Mouse (Mus musculus): Measurements from ENCODE around the gene Gprc5a. TPM values are rescaled to one million over a fixed set of nuclear protein-coding genes. Genes with fewer than 3 reads are reported as not detected.
A peak's percentile ranks its signal among the peaks of the same experiment; 100 is the strongest.

Gene Gprc5a
- total RNA-seq, 4 experiments from 2014 or later, result 0.21 TPM; not detected in 3

DNA sequence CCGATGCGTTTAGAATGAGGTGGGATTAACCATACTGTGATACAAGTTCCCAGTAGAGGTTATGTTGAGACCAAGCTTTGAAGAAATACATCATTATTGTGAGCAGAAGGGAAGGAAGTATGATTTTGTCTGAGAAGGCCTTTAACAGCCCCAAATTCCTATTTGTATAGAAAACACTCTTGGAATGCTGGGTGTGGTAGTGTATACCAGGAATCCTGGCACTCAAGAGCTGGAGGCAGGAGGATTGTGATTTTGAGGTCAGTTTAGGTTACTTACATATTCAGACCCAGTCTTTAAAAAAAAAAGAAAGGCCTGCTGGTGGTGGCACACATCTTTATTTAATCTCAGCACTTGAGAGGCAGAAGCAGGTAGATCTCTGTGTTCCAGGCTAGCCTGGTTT lies 4.9 kb downstream of the Gprc5a start:
- no peak for DNase-seq (ENCODE audit: low spot score in 2 of 2)

DNA sequence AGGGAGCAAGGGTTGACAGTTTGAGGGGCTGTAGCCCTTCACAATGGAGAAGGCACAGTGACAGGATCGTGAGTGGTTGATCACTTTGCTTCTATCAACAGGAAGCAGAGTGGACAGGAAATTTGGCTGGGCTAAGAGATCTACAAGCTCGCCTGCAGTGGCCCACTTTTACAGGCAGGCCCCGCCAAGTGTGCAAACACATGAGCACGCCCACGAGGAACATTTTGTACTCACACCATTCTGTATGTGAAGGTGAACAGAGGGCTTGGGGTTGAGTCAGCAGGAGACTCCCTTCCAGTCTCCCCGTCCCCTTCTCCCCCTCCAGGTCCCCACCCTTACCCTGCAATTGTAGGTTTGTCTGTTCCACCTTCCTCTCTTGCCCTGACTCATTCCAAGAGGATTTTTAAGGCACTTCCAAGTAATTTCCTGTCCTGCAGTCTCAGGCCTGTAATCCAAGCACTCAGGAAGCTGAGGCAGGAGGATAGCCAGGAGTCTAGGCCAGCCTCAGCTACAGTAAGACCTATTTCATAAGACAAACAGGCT lies 9.0 kb downstream of the Gprc5a start:
- DNase-seq (ENCODE audit: low spot score in 2 of 2), result no peak

DNA sequence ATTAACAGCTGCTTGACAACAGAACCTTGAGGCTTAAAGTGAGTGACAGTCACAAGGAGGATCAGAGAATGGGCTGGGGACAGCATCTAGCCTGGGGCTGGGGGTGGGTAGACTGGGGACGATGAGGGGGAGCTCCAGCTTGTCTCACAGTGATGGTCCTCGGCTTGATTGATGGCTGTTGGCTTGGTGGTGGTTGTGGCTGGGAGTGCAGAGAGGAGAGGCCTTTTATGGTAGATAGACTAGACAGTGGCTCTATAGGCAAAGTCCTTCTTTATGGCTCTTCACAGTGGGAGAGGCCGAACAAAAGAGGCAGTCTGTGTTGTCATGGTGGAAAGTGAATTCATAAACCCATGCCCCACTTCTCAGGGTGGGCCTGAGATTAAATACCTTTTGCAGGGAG lies 10.8 kb downstream of the Gprc5a start:
- no peak for DNase-seq (ENCODE audit: low spot score in 2 of 2)

DNA sequence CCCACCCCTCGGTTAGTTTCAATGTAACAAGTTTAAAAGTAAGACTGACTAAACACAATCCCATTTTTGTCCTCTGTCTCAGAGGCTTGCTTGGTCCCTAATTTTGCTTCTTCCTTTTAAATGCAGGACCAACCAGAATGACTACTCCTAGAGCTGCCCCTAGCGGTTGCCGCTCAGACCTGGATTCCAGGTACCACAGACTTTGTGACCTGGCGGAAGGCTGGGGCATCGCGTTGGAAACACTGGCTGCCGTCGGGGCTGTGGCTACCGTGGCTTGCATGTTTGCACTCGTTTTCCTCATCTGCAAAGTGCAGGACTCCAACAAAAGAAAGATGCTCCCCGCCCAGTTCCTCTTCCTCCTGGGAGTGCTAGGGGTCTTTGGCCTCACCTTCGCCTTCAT lies 13.0 kb downstream of the Gprc5a start:
- DNase-seq (ENCODE audit: low spot score in 2 of 2), result no peak

DNA sequence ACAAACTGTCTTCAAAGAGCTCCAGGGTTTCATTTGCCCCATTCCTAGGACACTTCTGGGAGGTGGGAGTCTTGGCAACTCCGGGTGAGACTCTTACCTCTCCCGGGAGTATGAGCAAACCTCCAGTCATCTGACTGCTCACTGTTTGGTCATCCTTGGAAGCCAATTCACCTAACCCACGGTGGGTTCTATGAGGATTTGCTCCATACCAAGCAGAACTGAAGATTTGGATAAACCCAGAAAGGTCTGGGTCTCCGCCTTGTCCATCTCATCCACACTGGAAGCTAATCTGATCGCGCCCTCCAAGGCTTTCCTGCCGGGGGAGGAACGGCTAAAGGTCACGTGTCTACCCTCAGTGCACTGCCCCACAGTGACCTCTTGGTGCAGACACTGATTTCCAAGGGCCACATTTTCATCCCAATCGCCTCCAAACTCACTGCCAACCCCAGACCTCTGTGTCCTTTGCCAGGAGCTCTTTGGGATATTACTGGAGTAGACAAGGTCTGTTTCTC lies 18.6 kb downstream of the Gprc5a start:
- DNase-seq (ENCODE audit: low spot score in 2 of 2), result no peak

DNA sequence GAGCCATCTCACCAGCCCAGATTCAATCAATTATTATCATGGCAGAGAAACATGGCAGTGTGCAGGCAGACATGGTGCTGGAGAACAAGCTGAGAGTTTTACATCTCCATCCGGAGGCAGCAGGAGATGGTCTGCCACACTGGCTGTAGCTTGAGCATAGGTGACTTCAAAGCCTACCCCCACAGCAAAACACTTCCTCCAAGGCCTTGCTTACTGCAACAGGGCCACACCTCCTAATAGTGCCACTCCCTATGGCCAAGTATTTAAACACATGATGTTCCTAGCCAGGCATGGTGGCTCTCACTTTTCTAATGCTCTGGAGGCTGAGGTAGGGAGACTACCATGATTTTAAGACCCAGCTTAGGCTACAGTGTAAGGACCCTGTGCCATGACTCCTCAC lies 20.3 kb downstream of the Gprc5a start:
- DNase-seq (ENCODE audit: low spot score in 2 of 2), result no peak

DNA sequence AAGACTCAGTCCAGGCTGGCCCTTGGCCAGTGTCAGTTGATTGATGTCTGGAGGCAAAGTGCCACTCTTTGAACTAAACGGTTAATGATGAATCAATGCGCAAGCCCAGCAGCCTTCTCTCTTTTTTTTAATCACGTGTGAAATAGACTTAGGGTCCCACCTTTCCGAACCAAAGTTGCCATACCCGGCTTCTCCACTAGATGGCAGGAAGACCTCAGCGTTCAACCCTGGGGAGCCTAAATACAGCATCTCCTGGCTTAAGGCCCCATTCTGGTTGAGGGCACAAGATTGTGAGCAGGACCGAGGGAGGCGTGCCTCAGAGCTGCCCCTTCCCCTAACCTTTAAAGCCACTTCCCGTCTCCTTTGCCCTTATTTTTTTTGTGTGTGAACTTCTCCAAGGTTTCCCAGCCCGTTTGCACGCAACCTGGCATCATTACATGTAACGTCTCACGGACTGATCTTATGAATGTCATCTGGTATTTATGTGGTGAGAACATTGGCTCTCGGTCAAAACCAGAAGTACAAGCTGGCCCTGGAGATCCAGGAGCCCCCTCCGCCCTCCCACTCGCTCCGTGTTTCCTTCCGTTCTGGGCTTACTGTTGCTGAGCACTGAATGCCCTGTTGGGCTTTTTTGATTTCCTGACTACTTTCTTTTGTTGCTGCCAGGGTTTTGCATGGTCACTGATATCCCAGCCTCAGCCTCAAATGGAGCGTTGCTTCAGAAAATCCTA lies 22.4 kb downstream of the Gprc5a start:
- DNase-seq (ENCODE audit: low spot score in 2 of 2), result peak; percentile 67 to 86

DNA sequence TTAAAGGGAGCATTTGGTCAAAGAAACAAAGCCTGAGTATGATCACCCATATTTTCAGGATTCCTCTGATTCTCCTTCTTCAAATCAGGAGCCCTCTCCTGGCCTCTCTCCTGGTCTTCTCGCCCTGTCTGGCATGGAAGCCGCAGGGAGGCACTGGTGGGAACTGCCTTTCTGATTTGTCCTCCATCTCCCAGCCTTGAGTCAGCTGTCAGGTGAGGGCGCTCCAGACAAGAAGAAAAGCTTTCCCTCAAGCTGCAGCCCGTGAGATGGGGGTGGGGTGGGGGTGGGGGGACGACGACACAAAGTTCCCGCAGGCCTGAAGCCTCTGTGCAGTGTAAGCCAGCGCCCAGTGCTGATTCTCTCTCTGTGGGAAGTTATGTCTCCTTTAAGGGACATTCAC lies 24.3 kb downstream of the Gprc5a start:
- DNase-seq (ENCODE audit: low spot score in 2 of 2), result peak in 1 of 2 experiments; percentile 41

DNA sequence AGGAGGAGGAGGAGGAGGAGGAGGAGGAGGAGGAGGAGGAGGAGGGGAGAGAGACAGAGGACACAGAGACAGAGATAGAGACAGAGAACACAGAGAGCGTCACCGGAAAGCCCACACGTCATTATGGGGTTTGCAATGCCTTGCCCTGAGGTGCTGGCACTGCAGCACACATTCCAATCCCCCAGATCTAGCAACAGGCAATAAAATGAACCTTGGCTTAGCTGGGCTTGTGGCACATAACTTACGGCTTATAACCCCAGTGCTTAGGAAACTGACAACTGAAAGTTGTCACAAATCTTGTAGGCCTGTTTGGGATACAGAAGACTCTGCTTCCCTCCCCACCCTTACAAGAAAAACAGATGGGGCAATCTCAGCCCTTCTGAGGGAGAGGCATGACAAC lies 25.2 kb downstream of the Gprc5a start:
- no peak for DNase-seq (ENCODE audit: low spot score in 2 of 2)

DNA sequence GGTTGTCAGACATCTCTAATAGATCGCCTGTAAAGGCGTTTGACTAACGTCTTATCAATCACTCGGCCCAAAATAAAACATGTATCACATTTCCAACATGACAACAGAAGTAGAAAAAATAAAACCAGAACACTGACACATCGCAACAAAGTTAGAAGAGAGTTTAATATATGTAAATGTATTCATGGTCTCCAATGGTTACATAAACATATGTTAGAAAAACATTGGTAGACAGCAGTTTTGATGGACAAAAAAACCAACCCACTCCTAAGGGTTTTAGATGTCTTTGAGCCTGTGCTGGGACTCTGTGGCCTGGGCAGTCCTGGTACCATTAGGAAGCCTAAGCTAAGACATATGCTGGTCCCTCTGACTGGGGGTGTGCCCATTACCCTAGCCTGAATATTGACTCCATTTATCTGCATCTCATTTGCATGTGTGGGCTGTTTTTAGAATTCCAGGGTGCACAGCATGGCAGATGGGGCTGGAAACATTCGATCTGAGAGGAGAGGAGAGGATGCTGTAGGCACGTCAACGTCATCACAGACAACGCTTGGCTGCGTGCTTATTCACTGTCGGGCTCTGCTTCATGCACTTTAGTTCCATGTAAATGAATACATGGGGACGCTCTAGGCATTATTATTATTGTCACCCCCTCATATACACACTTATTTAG lies 27.5 kb downstream of the Gprc5a start:
- peak; percentile 67 to 73 for DNase-seq (ENCODE audit: low spot score in 2 of 2)

DNA sequence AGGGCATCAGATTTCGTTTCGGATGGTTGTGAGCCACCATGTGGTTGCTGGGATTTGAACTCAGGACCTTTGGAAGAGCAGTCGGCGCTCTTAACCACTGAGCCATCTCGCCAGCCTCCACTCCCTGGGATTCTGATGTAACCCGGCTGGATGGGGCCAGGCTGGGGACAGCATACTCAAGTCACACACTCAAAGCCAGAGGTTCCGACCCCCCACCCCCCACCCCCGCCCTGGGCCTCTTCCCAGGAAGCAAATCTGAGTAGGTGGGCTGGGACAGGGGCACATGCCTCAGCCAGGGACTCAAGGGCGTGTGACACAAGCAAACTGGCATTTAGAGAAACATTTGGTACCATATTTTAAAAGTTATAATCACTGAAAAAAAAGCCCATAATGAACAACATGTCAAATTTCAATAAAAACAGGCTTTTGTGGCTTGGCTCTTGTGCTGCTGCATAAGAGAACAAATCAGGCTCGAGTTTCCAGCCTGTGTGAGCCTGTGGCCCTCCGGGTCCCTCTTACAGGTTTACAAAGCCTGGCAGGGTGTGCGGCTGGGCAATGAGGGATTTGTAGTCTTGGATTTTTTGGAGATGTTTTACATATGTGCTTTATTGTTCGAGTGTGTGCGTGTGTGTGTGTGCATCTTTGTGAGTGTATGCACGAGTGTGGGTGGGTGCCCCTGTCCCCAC lies 35.5 kb downstream of the Gprc5a start:
- no peak for DNase-seq (ENCODE audit: low spot score in 2 of 2)

DNA sequence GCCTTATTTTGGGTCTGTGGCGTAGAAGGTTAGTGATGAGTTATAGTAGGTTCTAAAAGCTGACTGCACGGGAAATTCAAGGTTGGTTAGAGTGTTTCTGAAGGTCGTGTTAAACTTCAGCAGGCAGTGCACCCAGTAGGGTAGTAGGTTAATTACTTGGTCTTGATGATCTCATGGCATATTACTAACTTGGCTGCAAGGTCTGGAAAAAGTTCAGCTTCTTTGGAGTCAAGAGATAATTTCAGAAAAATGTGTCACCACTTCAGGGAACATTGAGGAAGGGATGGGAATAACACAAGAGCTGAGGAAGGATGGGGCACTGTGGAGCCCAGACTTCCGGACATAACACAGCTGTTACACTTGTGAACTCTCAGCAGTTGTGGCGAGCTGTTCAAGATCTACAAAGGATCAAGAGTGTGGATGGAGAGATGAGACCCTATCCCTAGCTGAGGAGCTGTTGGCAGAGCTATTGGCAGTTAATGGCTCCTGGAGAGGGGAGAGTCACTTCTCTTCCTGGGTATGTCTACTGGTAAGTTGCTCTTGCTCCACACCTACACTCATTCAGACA lies 37.4 kb downstream of the Gprc5a start:
- no peak for DNase-seq (ENCODE audit: low spot score in 2 of 2)

DNA sequence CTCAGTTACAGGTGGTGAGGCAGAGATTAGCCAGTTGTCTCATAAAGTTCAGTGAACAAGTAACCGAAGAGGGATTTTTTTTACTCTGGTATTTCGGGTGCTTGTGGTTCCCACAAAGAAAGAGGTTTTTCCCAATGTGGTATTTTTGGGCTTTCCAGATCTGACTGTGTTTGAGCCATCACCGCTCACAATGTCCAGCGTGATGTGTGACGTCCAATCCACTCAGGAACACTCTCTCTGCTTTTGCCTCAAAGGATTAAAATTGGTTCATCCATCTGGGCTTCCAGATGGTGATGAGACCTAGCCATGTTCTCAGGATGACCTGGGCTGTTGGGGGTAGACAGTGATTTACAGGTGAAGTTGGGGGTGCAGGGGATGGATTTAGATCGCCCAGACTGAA lies 41.6 kb downstream of the Gprc5a start:
- no peak for DNase-seq (ENCODE audit: low spot score in 2 of 2)

DNA sequence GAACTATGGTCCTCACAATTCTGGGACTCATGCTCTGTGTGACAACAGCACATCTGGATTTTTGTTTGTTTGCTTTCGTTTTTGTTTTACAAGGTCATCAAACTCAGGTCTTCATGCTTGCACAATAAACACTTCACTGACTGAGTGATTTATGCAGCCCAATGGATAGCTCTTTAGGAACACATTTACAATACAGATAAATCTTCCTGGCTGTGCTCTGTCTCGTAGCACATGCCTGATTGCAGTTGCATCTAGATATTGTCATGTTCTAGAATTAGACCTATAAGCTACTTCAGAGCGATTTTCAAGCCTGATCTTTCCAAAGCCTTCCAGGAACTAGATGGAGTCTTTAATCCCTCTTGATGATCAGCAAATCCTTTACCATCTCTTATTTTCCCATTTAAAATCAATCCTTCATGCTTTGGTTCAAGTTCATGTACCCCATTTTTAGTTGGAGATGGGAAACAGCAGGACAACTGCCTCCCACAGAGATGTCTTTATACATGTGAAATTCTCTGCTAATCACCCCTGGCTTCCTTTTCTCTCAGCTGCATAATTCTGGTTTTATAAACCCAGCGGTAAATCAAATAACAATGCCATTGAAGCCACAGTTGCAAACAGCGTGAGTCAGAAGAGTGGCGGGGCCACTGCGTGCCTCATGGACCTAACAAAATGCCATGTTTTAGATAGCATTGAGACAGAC lies 47.1 kb downstream of the Gprc5a start:
- no peak for DNase-seq (ENCODE audit: low spot score in 2 of 2)

DNA sequence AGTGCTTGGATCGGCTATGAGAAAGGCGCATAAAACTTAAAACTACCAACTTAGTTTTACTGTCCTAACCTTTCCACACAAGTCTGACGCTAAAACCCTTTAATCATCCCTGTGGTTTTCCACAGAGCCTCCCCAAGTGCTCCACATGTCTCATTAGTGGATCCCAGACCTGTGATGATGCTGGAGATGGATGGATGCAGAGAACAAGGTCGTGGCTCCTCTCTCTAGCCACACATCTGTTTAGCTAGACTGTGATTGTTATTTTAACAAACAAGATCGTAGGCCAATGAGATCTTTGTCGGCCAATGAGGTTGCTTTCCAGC lies 47.6 kb downstream of the Gprc5a start:
- DNase-seq (ENCODE audit: low spot score in 2 of 2), result no peak

DNA sequence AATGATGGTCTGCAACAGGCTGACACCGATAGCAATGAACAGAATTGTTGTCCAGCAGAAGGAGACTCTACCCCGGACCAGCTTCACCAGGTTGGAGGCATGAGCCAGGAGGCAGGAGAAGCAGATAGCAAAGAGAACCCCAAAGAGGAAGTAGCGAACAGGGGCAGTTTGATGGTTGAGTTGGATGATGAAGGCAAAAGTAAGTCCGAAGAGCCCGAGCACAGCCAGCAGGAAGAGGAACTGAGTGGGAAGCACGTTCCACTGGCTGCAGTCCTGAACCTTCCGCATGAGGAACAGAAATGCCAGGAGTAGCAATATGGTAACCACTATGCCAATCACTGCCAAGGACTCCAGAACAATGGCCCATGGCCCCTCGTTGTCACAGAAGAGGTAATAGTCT lies 51.0 kb downstream of the Gprc5a start:
- no peak for DNase-seq (ENCODE audit: low spot score in 2 of 2)

DNA sequence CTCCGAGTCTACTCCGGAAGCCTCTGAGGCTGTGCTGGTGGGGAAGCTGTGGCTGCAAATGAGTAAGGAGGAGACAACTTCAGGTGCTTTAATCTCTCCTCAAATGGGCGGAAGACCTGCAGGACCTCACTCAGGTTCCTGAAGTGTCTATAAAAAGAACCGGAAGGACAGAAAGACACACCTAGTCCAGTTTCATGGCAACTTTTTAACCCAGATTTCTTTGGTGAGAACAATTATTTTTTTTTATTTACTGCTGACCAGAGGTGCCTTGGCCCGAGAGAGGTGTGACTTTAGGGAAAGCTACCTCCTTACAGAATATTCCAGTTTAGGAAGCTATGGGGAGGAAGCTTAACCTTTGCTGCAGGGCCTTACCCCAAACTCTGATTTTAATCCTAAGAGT lies 52.7 kb downstream of the Gprc5a start, which contains the start of gene Gprc5d:
Gene Gprc5d, minus strand, starts transcription at position 101 of the 400 bp plus-strand sequence.
- DNase-seq (ENCODE audit: low spot score in 2 of 2), result no peak

DNA sequence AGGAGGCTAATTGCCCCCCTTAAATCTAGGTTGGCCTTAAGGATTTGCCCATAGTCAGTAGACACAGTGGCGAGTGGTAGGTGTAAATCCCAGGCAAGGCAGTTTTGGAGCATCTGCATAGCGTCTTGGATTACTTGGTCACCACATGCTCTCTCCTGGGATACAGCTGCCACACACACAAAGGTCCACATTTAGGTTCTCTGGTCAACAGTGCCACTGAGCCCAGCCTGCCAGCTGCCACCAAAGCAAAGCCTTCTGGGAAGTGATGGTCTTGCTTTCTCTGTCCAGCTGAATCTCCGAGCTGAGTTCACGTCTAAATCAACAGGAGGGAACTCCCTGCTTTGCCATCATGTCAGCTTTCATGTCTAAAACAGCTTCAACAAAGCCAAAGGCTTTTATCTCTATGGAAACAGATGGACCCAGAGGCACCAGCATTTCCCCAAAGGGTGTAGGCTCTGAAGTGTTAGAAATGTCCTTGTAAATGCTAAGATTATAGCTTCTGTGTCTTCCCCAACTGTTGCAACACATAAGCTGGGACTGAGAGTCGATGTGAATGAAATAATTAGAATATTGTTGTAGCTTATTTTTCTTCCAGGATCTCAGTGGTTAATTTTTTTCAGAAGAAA lies 59.4 kb downstream of the Gprc5a start:
- DNase-seq (ENCODE audit: low spot score in 2 of 2), result no peak

DNA sequence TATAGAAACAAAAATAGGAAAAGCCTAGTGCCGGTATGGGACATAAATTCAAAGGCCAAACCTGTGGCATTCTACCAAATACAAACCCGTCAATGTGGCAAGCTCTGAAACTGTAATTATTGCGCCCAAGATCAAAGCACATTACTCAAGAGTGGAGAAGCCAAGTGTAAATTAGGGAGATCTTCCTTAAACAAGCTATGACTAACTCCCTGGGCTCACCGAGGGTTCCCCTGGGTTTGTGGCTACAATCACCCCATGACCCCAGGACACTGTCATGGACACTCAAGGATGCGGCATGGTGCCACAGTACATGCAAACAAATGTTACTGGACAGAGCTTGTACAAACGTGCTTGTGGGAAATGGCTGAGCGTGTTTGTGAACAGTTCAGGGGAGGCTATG lies 67.6 kb downstream of the Gprc5a start:
- no peak for DNase-seq (ENCODE audit: low spot score in 2 of 2)

DNA sequence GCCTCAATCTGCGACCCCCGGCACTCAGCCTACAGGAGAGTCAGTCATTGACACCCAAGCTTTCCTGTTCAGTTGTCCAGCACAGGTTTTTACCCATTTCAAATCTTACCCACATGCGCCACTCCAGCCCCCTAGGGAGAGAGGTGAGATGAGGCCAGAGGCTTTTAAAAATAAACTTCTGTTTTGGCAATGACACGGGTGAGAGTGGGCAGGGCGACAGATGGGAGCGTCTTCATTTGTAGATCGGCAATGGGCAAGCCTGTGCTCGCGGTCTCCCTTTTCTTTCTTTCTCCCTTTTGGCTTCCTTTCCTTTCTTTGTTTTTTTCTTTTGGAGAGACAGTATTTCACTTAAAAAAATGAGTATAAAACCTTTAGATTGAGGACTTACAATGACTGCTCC lies 68.0 kb downstream of the Gprc5a start:
- no peak for DNase-seq (ENCODE audit: low spot score in 2 of 2)

Measured in layer of hippocampus, adult 8-10 months (tissue).